Mouse (Mus musculus) embryo, embryonic 10 days (tissue): Measurements from ENCODE around the gene Mbd4.

Experiments
- DNase-seq: peaks from one replicate; pipeline ENCODE4 v3.0.0-alpha.2; 2015; ENCODE audit warnings: low spot score

Gene Mbd4

GRCm38 (mm10) chr6:115811606-115812005 is 41.6 kb downstream of the Mbd4 start:
- no peak for DNase-seq

- peak; percentile 95 for DNase-seq
Measured at GRCm38 (mm10) chr6:115808488-115809231, 44.5 kb downstream of the Mbd4 start, which contains the start of gene Rpl32. Gene Rpl32, minus strand, starts transcription at chr6:115808747.

- DNase-seq, result peak; percentile 33
Measured at GRCm38 (mm10) chr6:115808196-115808487, 45.0 kb downstream of the Mbd4 start.

- peak; percentile 9 for DNase-seq
Measured at GRCm38 (mm10) chr6:115807464-115808195, 45.5 kb downstream of the Mbd4 start.

- peak; percentile 42 for DNase-seq
Measured at GRCm38 (mm10) chr6:115804432-115805192, 48.6 kb downstream of the Mbd4 start.

- peak; percentile 87 for DNase-seq
Measured at GRCm38 (mm10) chr6:115803541-115804382, 49.4 kb downstream of the Mbd4 start.

- DNase-seq, result no peak
Measured at GRCm38 (mm10) chr6:115801811-115802210, 51.4 kb downstream of the Mbd4 start.

- DNase-seq, result no peak
Measured at GRCm38 (mm10) chr6:115792691-115793215, 60.4 kb downstream of the Mbd4 start.

- no peak for DNase-seq
Measured at GRCm38 (mm10) chr6:115791842-115792686, 61.1 kb downstream of the Mbd4 start.

GRCm38 (mm10) chr6:115791016-115791415 is 62.2 kb downstream of the Mbd4 start:
- no peak for DNase-seq
